Mouse (Mus musculus) MEL (cell line): Measurements from ENCODE around the gene Ppp6r2. TPM values are rescaled to one million over a fixed set of nuclear protein-coding genes. Genes with fewer than 3 reads are reported as not detected.

Experiments used
- DNase-seq: peaks from one replicate; pipeline ENCODE4 v3.0.0; 2011; ENCODE audit warnings: low read depth, low spot score
- H3K27ac ChIP-seq: 2 replicates; pipeline ENCODE4 v1.5.1; 2012; ENCODE audit warnings: low read depth, mild to moderate bottlenecking, control low read depth, low read length, moderate library complexity; ENCODE audit not compliant: control insufficient read depth
- H3K27me3 ChIP-seq, 2 experiments: fragments of 150-350 bp in 1 of 2; sonication (generic) in 1 of 2; 2 replicates each; pipeline ENCODE4 v1.6.1; 2012; ENCODE audit warnings: low read length in 2 of 2, mild to moderate bottlenecking in 2 of 2, improper control_type of control experiment in 1 of 2, moderate library complexity in 1 of 2; ENCODE audit not compliant: insufficient read depth in 2 of 2, control insufficient read depth in 1 of 2
- H3K36me3 ChIP-seq, 2 experiments: 2 replicates each; pipeline ENCODE4 v1.6.1; 2012 to 2014; ENCODE audit warnings: low read length in 2 of 2, improper control_type of control experiment in 1 of 2, inconsistent platforms in 1 of 2, mild to moderate bottlenecking in 1 of 2; ENCODE audit not compliant: insufficient read depth in 2 of 2, control insufficient read depth in 1 of 2
- H3K4me1 ChIP-seq, 2 experiments: fragments of 150-350 bp in 1 of 2; sonication (generic) in 1 of 2; 2 replicates each; pipeline ENCODE4 v1.6.1; 2012; ENCODE audit warnings: low read length in 2 of 2, improper control_type of control experiment in 1 of 2, mild to moderate bottlenecking in 1 of 2; ENCODE audit not compliant: insufficient read depth in 2 of 2, control insufficient read depth in 1 of 2
- H3K4me3 ChIP-seq, 2 experiments: fragments of 150-350 bp in 1 of 2; sonication (generic) in 1 of 2; 2 replicates each; pipeline ENCODE4 v1.5.1; 2012; ENCODE audit warnings: low read depth in 2 of 2, low read length in 2 of 2, mild to moderate bottlenecking in 2 of 2, moderate library complexity in 2 of 2, control low read depth in 1 of 2, improper control_type of control experiment in 1 of 2; ENCODE audit not compliant: control insufficient read depth in 1 of 2, insufficient read depth in 1 of 2
- H3K79me2 ChIP-seq: 2 replicates; pipeline ENCODE4 v1.6.1; 2012; ENCODE audit warnings: mild to moderate bottlenecking, low read length, moderate library complexity; ENCODE audit not compliant: control insufficient read depth, poor library complexity, insufficient read depth
- H3K9ac ChIP-seq: 2 replicates; pipeline ENCODE4 v1.6.1; 2012; ENCODE audit warnings: low read depth, mild to moderate bottlenecking, control low read depth, low read length, moderate library complexity; ENCODE audit not compliant: control insufficient read depth, poor library complexity, severe bottlenecking
- H3K9me3 ChIP-seq: fragments of 150-350 bp; sonication (generic); replicated peaks from 2 replicates; pipeline ENCODE4 v1.6.1; 2012; ENCODE audit warnings: mild to moderate bottlenecking, low read length, improper control_type of control experiment, moderate library complexity; ENCODE audit not compliant: insufficient read depth
- CHD2 ChIP-seq: IDR thresholded peaks from 2 replicates; pipeline ENCODE4 v1.6.1; 2011; ENCODE audit warnings: low read length, improper control_type of control experiment
- E2F4 ChIP-seq: IDR thresholded peaks from 2 replicates; pipeline ENCODE4 v1.6.1; 2011; ENCODE audit warnings: low read depth, low read length, improper control_type of control experiment, borderline replicate concordance
- ELF1 ChIP-seq: IDR thresholded peaks from 2 replicates; pipeline ENCODE4 v1.6.1; 2014; ENCODE audit warnings: low read depth, mild to moderate bottlenecking, inconsistent platforms, low read length, improper control_type of control experiment, moderate library complexity
- ETS1 ChIP-seq: IDR thresholded peaks from 2 replicates; pipeline ENCODE4 v1.6.1; 2012; ENCODE audit warnings: low read depth, mild to moderate bottlenecking, inconsistent platforms, low read length, improper control_type of control experiment, moderate library complexity
- GABPA ChIP-seq: IDR thresholded peaks from 2 replicates; pipeline ENCODE4 v1.6.1; 2012; ENCODE audit warnings: low read depth, mild to moderate bottlenecking, inconsistent platforms, low read length, improper control_type of control experiment, moderate library complexity
- HCFC1 ChIP-seq: IDR thresholded peaks from 2 replicates; pipeline ENCODE4 v1.6.1; 2012; ENCODE audit warnings: low read depth, mild to moderate bottlenecking, inconsistent platforms, low read length, improper control_type of control experiment, moderate library complexity
- KAT2A ChIP-seq: conservative IDR thresholded peaks from 2 replicates; pipeline ENCODE4 v1.6.1; 2012; ENCODE audit warnings: low read depth, low read length, improper control_type of control experiment, inconsistent platforms
- MAX ChIP-seq: IDR thresholded peaks from 2 replicates; pipeline ENCODE4 v1.6.1; 2011; ENCODE audit warnings: low read length, improper control_type of control experiment
- MAZ ChIP-seq: IDR thresholded peaks from 2 replicates; pipeline ENCODE4 v1.6.1; 2012; ENCODE audit warnings: low read depth, mild to moderate bottlenecking, inconsistent platforms, low read length, improper control_type of control experiment
- MYC ChIP-seq: IDR thresholded peaks from 2 replicates; pipeline ENCODE4 v1.6.1; 2011; ENCODE audit warnings: low read depth, mild to moderate bottlenecking, low read length, improper control_type of control experiment, moderate library complexity
- NELFE ChIP-seq: IDR thresholded peaks from 2 replicates; pipeline ENCODE4 v1.6.1; 2011; ENCODE audit warnings: low read depth, low read length, improper control_type of control experiment
- RAD21 ChIP-seq: IDR thresholded peaks from 2 replicates; pipeline ENCODE4 v1.6.1; 2011; ENCODE audit warnings: mild to moderate bottlenecking, low read depth, low read length, improper control_type of control experiment
- TAL1 ChIP-seq: IDR thresholded peaks from 2 replicates; pipeline ENCODE4 v1.6.1; 2012; ENCODE audit warnings: mild to moderate bottlenecking, inconsistent platforms, low read length, moderate library complexity, mixed read lengths
- TBP ChIP-seq: IDR thresholded peaks from 2 replicates; pipeline ENCODE4 v1.8.0; 2011; ENCODE audit warnings: low read depth, low read length, improper control_type of control experiment
- UBTF ChIP-seq: IDR thresholded peaks from 2 replicates; pipeline ENCODE4 v1.6.1; 2012; ENCODE audit warnings: low read depth, mild to moderate bottlenecking, inconsistent platforms, low read length, improper control_type of control experiment, moderate library complexity, borderline replicate concordance; ENCODE audit not compliant: insufficient read depth
- USF1 ChIP-seq: IDR thresholded peaks from 2 replicates; pipeline ENCODE4 v1.6.1; 2014; ENCODE audit warnings: low read depth, mild to moderate bottlenecking, inconsistent platforms, low read length, improper control_type of control experiment, moderate library complexity
- USF2 ChIP-seq, 2 experiments: IDR thresholded peaks; 2 replicates each; pipeline ENCODE4 v1.6.1; 2011 to 2012; ENCODE audit warnings: improper control_type of control experiment in 2 of 2, low read length in 2 of 2, borderline replicate concordance in 1 of 2, inconsistent platforms in 1 of 2, low read depth in 1 of 2, mild to moderate bottlenecking in 1 of 2; ENCODE audit not compliant: insufficient read depth in 1 of 2
- ZC3H11A ChIP-seq: IDR thresholded peaks from 2 replicates; pipeline ENCODE4 v1.6.1; 2012; ENCODE audit warnings: low read depth, mild to moderate bottlenecking, inconsistent platforms, low read length, improper control_type of control experiment
- polyA plus RNA-seq, 2 experiments: library from polyadenylated mRNA; stranded (reverse) in 1 of 2; unstranded in 1 of 2; fragments of >175 nt in 1 of 2; fragments of >200 nt in 1 of 2; gene quantifications; 2 replicates each; pipeline versions ENCODE4 v1.2.1 to v1.2.4; 2012; ENCODE audit warnings: low replicate concordance in 2 of 2, low read depth in 1 of 2; ENCODE audit not compliant: insufficient read length in 2 of 2, insufficient read depth in 1 of 2, missing spikeins in 1 of 2
- total RNA-seq: library from RNA; depleted of rRNA; stranded (reverse); fragments of 300-350 nt; gene quantifications from 2 replicates; pipeline ENCODE4 v1.2.3, GENCODE M21; 2012

Ppp6r2 gene
- total and polyA plus RNA-seq, 3 experiments, result 15.5 to 23.2 TPM; not detected in 1

GRCm38 (mm10) chr15:89313359-89313758, 102.0 kb downstream of the Ppp6r2 start:
- no peaks in the 10 kb centered on the region for H3K9me3 ChIP-seq
- H3K27ac ChIP-seq, result no peak overlapping the region
- H3K4me3 ChIP-seq, result no peak overlapping the region
- no peak for DNase-seq
- peaks cover 0 to 28% of the 10 kb centered on the region in 2 experiments; a peak in 2 of 4 replicates for H3K36me3 ChIP-seq
- H3K79me2 ChIP-seq, result peaks cover 65% of the 10 kb centered on the region
- TF ChIP-seq ZC3H11A (no peak), ETS1 (no peak), ELF1 (no peak), MAZ (no peak), NELFE (no peak), RAD21 (no peak), E2F4 (no peak), MAX (no peak), USF1 (no peak), TAL1 (no peak), CHD2 (no peak), HCFC1 (no peak), USF2 (IDR thresholded peaks at IDR 0.05; ENCODE audit: borderline replicate concordance in 1 of 2, insufficient read depth in 1 of 2, low read depth in 1 of 2, low read length in 2 of 2) (no peak), UBTF (no peak), MYC (no peak), GABPA (no peak)
- no peak overlapping the region for H3K9ac ChIP-seq
- H3K4me1 ChIP-seq, result peaks cover 13 to 42% of the 10 kb centered on the region in 2 experiments
- H3K27me3 ChIP-seq, result no peaks in the 10 kb centered on the region

- Histone ChIP-seq H3K4me1 (peaks cover 13 to 37% of the 10 kb centered on the region in 2 experiments), H3K79me2 (peaks cover 57% of the 10 kb centered on the region), H3K9ac (peak overlapping the region; percentile 88), H3K36me3 (peaks cover 0 to 22% of the 10 kb centered on the region in 2 experiments; a peak in 2 of 4 replicates), H3K27ac (no peak overlapping the region), H3K9me3 (no peaks in the 10 kb centered on the region), H3K4me3 (peak overlapping the region; percentile 88 to 92), H3K27me3 (no peaks in the 10 kb centered on the region)
- TF ChIP-seq KAT2A, result no peak
- TF ChIP-seq TBP, result no peak
- no peak for TF ChIP-seq USF1
- peak; percentile 20 for DNase-seq
Observed at GRCm38 (mm10) chr15:89314107-89314506, 102.8 kb downstream of the Ppp6r2 start.
